12 mouse cellular contexts compared by ENCODE assay signal in the genomic region with DNA sequence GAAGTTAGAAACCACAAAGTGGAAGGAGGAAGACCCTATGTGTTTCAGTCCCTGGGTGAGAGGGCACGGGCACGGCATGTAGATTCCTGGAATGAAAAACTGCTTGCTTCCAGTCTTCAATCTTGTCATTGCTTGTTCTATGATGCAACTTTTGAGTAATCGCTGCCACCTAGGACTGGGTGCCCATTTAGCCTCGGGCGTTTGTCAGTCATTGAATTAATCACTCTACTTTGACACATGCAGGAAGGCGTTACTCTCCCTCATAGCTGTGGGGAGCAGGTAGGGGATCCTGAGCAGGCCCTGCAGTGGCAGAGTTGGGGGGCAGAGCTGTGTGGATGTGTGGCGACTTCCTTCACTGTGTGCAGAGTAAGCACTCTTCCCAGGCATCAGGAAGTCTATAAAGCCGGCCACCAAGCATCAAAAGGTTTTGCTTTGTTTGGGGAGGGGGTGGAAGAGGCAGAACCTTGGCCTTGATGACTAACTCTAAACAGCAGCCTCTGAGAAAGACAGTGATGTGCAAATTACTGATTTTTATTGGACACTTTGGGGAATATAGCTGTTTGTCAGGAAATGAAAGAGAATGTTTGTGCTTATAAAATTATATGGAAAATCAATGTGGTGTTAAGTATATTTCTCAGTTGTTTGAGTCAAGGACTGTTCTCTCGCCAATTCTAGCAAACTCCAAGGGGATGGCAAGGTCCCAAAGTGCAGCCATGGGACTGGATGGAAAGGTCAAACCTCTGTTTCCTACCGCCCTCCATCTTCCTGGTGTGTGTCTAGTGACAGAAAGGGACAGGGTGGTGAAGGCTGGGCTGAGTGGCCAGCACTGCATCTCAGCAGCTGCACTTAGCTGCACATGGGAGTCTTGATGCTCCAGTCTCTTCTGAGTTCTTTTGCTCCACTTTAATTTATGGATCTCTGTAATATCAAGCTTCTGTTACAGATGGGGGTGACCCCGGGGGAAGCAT. TPM values are rescaled to one million over a fixed set of nuclear protein-coding genes. Genes with fewer than 3 reads are reported as not detected.
A peak's percentile ranks its signal among the peaks of the same experiment; 100 is the strongest.
DNase-seq lines count a peak whose midpoint lies in the region; ATAC-seq lines count a peak whose summit lies in the region.
"Had no signal": no experiment of that assay in that cellular context is flagged by ENCODE, and none has a peak within 500 bp of the region (broad histone marks: within the 10 kb centered on the region; RNA-seq: fewer than 3 reads in every experiment).

No protein-coding gene starts in this region.

- H3K4me1 ChIP-seq in heart, embryonic 14.5 days (ENCODE audit: control insufficient read depth in 2 of 2, insufficient read depth in 2 of 2, low read length in 2 of 2) = 0 out of 4 replicates have a peak, but pooled peaks cover 2 to 4% of the 10 kb centered on the region in 2 experiments
- peaks cover 20% of the 10 kb centered on the region for H3K4me1 ChIP-seq in lung, embryonic 16.5 days (replicated peaks; ENCODE audit: control insufficient read depth, insufficient read depth, low read length)

- no peak for DNase-seq in heart, postnatal 10 days
- no peak for DNase-seq in lung, postnatal 25 days (ENCODE audit: low spot score)
- DNase-seq in adrenal gland, postnatal 36 days = peak; percentile 15 to 27
- DNase-seq in lung, postnatal 4 days = peak; percentile 53 to 72
- DNase-seq in left cerebral cortex, adult 11 months (ENCODE audit: low spot score) = no peak
- DNase-seq in thymus, postnatal 14 days = no peak
- DNase-seq: kidney, adult 9 months had no signal

- H3K27ac ChIP-seq in heart, embryonic 14.5 days (replicated peaks in 1 of 2; ENCODE audit: control insufficient read depth in 1 of 2, insufficient read depth in 1 of 2, low read depth in 2 of 2, low read length in 2 of 2) = no peak overlapping the region
- H3K27ac ChIP-seq in lung, embryonic 16.5 days (ENCODE audit: low read length) = no peak overlapping the region
- H3K27ac ChIP-seq: hindbrain, embryonic 14.5 days had no signal

- ATAC-seq in heart, embryonic 14.5 days (ENCODE audit: insufficient number of reproducible peaks, insufficient read depth, low FRiP score, low read depth) = no peak
- ATAC-seq in lung, embryonic 16.5 days (ENCODE audit: low read depth) = peak; percentile 89

- 49% methylated on average over 11 of the region's 11 CpGs for WGBS in heart, embryonic 14.5 days
- 24% methylated on average over 11 of the region's 11 CpGs for WGBS in lung, embryonic 16.5 days

- H3K9me3 ChIP-seq in heart, embryonic 14.5 days (ENCODE audit: control insufficient read depth, low read length) = no peaks in the 10 kb centered on the region
- no peaks in the 10 kb centered on the region for H3K9me3 ChIP-seq in lung, embryonic 16.5 days (ENCODE audit: control insufficient read depth, low read length)

- H3K4me2 ChIP-seq in heart, embryonic 14.5 days (ENCODE audit: low read length) = peak overlapping the region; percentile 31; the same call in 1 of the 2 replicates
- peak overlapping the region; percentile 34; the same call in 1 of the 2 replicates for H3K4me2 ChIP-seq in lung, embryonic 16.5 days (ENCODE audit: low read depth, low read length)
- H3K4me2 ChIP-seq: hindbrain, embryonic 14.5 days; liver, embryonic 11.5 days had no signal

- no peak overlapping the region for H3K9ac ChIP-seq in heart, embryonic 14.5 days (ENCODE audit: low read length)
- H3K9ac ChIP-seq in lung, embryonic 16.5 days (ENCODE audit: low read length) = no peak overlapping the region
- H3K9ac ChIP-seq: hindbrain, embryonic 14.5 days had no signal

- H3K4me3 ChIP-seq in heart, embryonic 14.5 days (ENCODE audit: control insufficient read depth in 1 of 2, insufficient read depth in 1 of 2, low read depth in 1 of 2, low read length in 2 of 2) = no peak overlapping the region; a peak in 1 of 4 replicates
- no peak overlapping the region for H3K4me3 ChIP-seq in lung, embryonic 16.5 days (ENCODE audit: low read length)

- intact Hi-C loops in heart, postnatal 10 days (cut with DNase I) = no loop called here

- H3K36me3 ChIP-seq in heart, embryonic 14.5 days (ENCODE audit: control insufficient read depth, insufficient read depth, low read length) = no peaks in the 10 kb centered on the region
- H3K36me3 ChIP-seq in lung, embryonic 16.5 days (ENCODE audit: control insufficient read depth, insufficient read depth, low read length) = no peaks in the 10 kb centered on the region

- no peaks in the 10 kb centered on the region for H3K27me3 ChIP-seq in heart, embryonic 14.5 days (ENCODE audit: control insufficient read depth, insufficient read depth, low read length)
- no peaks in the 10 kb centered on the region for H3K27me3 ChIP-seq in lung, embryonic 16.5 days (ENCODE audit: control insufficient read depth, insufficient read depth, low read depth, low read length)

RNA-seq across cellular contexts. Expression of a gene that starts 0.8 kb away (rescaled TPM):
- 9.2 and 10.6 TPM in 2 replicates for polyA plus RNA-seq in heart, embryonic 14.5 days (2014; fragmentation: Nextera tagmentation; extraction: Ambion mirVana)
- total RNA-seq in heart, postnatal 10 days (2021) = 1 to 10 TPM; 4.2 to 5.0 TPM
- polyA plus RNA-seq in lung, embryonic 16.5 days (2015; fragmentation: Nextera tagmentation; extraction: Ambion mirVana) = 17.7 and 18.5 TPM in 2 replicates
- 10 to 100 TPM; 14.3 to 18.7 TPM for total RNA-seq in adrenal gland, postnatal 36 days (2021)
- total RNA-seq: common myeloid progenitor, adult 5-6 weeks had no signal

Comparison
In these comparisons a context has a peak if more than half of its experiments do, and no peak if none do; other contexts are left out.
1. DNase-seq: peak in adrenal gland, postnatal 36 days (2 of 2) and lung, postnatal 4 days (2 of 2); none in heart, postnatal 10 days (0 of 2), lung, postnatal 25 days (single experiment), left cerebral cortex, adult 11 months (single experiment) and thymus, postnatal 14 days (single experiment).